Mouse (Mus musculus): ENCODE measurements around the gene Gm5039.
"Not testable (repeated sequence)": the region's sequence is repeated elsewhere in the genome, so short reads cannot be mapped to it uniquely, and the experiment has no call there.

DNA sequence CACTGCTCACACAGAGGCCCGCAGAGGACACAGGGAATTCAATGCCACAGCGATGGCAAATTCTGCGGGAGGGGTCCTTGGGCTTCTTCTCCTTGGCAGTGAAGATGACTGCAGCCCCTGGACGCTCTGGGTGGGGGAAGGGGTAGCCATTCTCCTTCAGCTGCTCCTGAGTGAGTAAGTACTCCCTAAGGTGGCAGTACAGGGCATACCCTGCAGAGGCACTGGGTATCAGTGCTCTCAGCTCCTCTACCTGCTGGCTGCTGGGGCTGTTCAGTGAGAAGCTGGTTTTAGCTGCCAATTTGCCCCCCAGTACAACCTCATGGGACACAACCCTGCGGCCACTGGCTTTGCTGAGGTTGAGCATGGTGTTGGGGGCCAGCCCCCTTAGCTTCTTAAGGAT lies 38.6 kb downstream of the Gm5039 start:
- not testable (repeated sequence) for TF ChIP-seq MAX (IDR thresholded peaks at IDR 0.05; ENCODE audit: low read depth); MYOG (IDR thresholded peaks at IDR 0.05; ENCODE audit: control insufficient read depth in 1 of 3, insufficient read depth in 1 of 3, insufficient read length in 2 of 3, low read depth in 2 of 3); POLR2AphosphoS2 (IDR thresholded peaks at IDR 0.05; ENCODE audit: insufficient read length, low read depth); TCF12 (IDR thresholded peaks at IDR 0.05; ENCODE audit: insufficient read depth, poor library complexity, severe bottlenecking)

Data from myocyte (in vitro differentiated cells).